Mouse (Mus musculus) heart, postnatal 0 days (tissue): Measurements from ENCODE around the gene Mmp21.

Source experiments
- CTCF ChIP-seq: IDR thresholded peaks from 2 replicates; pipeline ENCODE4 v1.5.1; 2016; ENCODE audit warnings: antibody characterized with exemption, control low read depth, low read depth
- EP300 ChIP-seq: IDR thresholded peaks from 2 replicates; pipeline ENCODE4 v1.6.1; 2016; ENCODE audit warnings: antibody characterized with exemption, low read depth

DNA sequence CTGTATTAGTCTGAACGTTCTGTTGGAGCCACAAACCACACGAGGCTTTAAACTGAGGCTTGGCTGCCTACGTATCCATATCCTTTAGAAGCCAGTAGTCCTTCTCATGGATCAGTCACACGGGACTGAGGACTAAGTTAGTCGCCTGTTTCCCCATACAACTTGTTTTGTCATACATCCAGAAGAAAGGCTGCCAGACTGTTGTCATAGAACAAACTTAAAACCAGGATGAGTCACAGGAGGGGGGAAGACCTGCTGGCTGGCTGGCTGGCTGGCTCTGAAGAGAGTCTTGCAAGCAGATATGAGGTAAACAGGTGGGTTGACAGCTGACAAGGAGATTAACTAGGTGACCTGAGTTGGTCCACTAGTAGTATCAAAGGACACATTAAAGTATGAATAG, 49.0 kb downstream of the Mmp21 start:
- TF ChIP-seq CTCF (no peak), EP300 (no peak)
